Mouse (Mus musculus) spleen, postnatal 14 days (tissue): Measurements from ENCODE around the gene Cyp4a12b.
"Not testable (repeated sequence)": the region's sequence is repeated elsewhere in the genome, so short reads cannot be mapped to it uniquely, and the experiment has no call there.

ENCODE experiments used
- DNase-seq, 2 experiments: peaks; one replicate each; pipeline ENCODE4 v3.0.0; 2021 to 2022; ENCODE audit warnings: low spot score in 2 of 2

Gene Cyp4a12b

GRCm38 (mm10) chr4:115411324-115411723, at the start of gene Cyp4a12b:
Gene Cyp4a12b, plus strand, starts transcription at chr4:115411624.
- DNase-seq = not testable (repeated sequence)

- DNase-seq = not testable (repeated sequence)
These were observed 45.8 kb upstream of the Cyp4a12b start for GRCm38 (mm10) chr4:115365624-115366023.

DNA sequence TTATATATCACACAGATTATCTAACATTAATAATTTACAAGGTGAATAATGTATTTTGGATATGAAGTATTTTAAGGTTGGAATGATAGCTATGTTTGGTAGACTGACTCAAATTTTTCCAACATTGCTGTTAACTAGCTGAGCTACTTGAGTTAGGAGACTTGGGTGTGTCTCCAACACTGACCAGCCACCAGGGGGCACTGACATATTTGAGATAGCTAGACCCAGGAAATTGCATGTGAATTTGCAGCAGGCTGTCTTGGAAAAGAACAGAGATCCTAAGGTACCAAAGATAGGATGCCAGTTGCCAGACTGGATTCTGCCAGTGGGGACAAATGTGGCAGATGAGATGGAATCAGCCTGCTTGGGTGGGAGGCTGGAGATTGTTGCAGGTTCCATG, 43.4 kb upstream of the Cyp4a12b start:
- DNase-seq = not testable (repeated sequence)

GRCm38 (mm10) chr4:115396256-115396655, 15.2 kb upstream of the Cyp4a12b start:
- DNase-seq = not testable (repeated sequence)

GRCm38 (mm10) chr4:115396950-115397349, 14.5 kb upstream of the Cyp4a12b start:
- DNase-seq = not testable (repeated sequence)

DNA sequence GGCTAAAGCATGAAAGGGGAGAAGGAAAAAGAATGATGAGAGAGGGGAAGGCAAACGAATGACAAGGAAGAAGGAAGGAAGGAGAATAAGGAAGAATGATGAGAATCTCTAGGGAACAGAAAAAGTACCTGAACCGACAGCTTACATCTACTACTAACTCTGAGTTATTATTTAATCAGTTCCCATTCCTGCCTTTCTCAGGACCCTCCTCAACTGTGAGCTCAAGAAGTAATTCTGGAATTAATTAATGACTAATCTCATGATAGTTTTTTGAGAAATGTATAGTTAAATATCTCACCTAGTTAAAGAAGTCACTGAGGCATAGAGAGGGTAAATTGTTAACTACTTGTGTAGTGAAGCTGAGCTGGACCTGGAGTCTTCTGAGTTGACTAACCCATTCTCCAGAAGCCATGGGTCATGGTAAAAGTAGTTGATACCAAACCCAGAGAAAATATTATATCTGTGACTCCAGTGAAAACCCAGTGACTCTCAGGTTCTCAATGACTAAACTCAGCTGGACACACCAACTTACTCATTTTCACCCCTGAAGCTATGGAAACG, 39.2 kb downstream of the Cyp4a12b start:
- DNase-seq = no peak

DNA sequence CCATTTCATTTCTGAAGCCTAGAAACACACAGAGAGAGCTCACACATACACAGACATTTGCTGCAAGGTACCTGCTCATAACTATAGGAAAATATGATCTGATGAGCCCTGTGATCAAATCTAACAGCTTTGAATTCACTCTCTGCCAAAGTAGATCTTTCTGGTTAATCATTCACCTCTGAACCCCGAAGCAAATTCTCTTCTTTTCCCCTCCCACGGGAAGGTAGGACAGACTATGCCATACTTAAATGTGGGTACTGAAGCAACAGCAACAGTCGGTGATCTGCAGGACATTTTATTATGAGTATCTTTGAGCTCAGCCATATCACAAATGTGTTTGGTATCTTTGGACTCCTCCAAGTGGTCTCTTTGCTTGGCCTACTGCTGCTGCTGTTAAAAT, 40.9 kb downstream of the Cyp4a12b start, which contains the start of gene Cyp4a30b:
Gene Cyp4a30b (plus strand): TSS at position 301 of the 400 bp plus-strand sequence.
- no peak for DNase-seq

DNA sequence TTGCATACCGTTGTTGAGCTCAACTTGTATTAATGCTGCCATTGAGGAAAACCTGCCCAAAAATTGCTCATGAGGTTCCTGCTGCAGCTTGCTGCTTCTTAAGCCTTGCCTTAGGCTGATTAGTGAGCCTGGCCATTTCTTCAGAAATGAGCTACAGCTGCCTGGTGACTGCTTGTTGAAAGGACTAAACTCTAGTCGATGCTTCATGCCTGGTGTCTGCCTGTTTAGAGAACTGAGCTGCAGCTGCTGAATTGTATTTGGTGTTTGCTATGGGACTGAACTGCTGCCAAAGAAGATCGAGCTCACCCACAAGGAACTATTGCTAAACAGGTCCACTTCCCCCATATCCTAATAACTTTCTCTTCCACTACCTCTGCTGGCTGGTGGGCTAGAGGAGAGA, 62.2 kb downstream of the Cyp4a12b start:
- DNase-seq = not testable (repeated sequence)

GRCm38 (mm10) chr4:115476051-115476450, 64.6 kb downstream of the Cyp4a12b start:
- DNase-seq = not testable (repeated sequence)

DNA sequence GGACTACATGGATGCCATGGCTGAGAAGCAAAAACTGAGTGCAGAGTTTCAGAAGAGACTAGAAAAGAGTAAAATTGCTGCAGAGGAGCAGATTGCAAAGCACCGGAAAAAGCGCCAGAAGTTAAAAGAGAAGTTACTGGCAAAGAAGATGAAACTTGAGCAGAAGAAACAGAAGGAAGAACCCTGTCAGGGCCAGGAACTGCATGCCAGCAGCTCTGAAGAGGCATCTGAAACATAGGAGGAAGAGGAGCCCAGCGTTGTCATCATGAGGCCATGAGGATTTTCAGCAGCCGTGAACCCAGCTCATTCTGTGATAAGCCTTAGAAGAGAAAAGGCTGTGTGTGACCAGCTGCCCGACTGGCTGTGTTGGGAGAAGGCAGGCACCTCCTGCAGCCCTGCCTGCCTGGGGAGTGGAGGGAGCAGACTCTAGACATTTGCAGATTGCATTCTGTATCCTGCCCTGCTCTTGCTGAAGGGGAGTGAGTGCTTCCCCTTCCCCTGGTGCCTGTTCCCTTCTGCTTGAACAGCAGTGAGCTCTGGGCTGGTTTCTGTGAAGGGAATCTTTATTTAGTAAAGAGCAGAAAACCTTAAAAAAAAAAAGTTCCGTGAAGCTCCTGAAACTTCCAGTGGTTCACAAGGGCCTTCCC, 69.7 kb downstream of the Cyp4a12b start:
- no peak for DNase-seq
